Mouse (Mus musculus) CH12.LX (cell line): Measurements from ENCODE around the gene Oprm1. TPM values are rescaled to one million over a fixed set of nuclear protein-coding genes. Genes with fewer than 3 reads are reported as not detected.

Experiments used
- DNase-seq: peaks from one replicate; pipeline ENCODE4 v3.0.0-alpha.2; 2013; ENCODE audit errors: extremely low read depth
- H3K27ac ChIP-seq: 2 replicates; pipeline ENCODE4 v1.5.1; 2012; ENCODE audit warnings: low read depth, mild to moderate bottlenecking, control low read depth, moderate library complexity; ENCODE audit not compliant: insufficient read depth
- H3K27me3 ChIP-seq: replicated peaks from 2 replicates; pipeline ENCODE3; 2012; ENCODE audit warnings: inconsistent platforms
- H3K36me3 ChIP-seq, 2 experiments: replicated peaks in 1 of 2; 2 replicates each; pipeline versions ENCODE3 to v1.6.1; 2012; ENCODE audit warnings: inconsistent platforms in 1 of 2, low read length in 1 of 2, mild to moderate bottlenecking in 1 of 2, mixed read lengths in 1 of 2, moderate library complexity in 1 of 2; ENCODE audit not compliant: control insufficient read depth in 1 of 2, insufficient read depth in 1 of 2
- H3K4me1 ChIP-seq, 2 experiments: 2 replicates each; pipeline ENCODE4 v1.6.1; 2012; ENCODE audit warnings: inconsistent platforms in 1 of 2, moderate library complexity in 1 of 2; ENCODE audit not compliant: insufficient read depth in 2 of 2, control insufficient read depth in 1 of 2
- H3K4me2 ChIP-seq: 2 replicates; pipeline ENCODE4 v1.6.1; 2012; ENCODE audit warnings: low read depth, mild to moderate bottlenecking, control low read depth; ENCODE audit not compliant: poor library complexity, insufficient read depth, severe bottlenecking
- H3K4me3 ChIP-seq, 3 experiments: fragments of 150-350 bp in 1 of 3; sonication (generic) in 1 of 3; replicated peaks in 1 of 3; 2 replicates each; pipeline versions ENCODE3 to v1.5.1; 2011 to 2012; ENCODE audit warnings: low read depth in 2 of 3, low read length in 2 of 3, mild to moderate bottlenecking in 2 of 3, moderate library complexity in 2 of 3, control low read depth in 1 of 3, improper control_type of control experiment in 1 of 3, inconsistent platforms in 1 of 3, mixed read lengths in 1 of 3; ENCODE audit not compliant: poor library complexity in 1 of 3
- H3K79me2 ChIP-seq: replicated peaks from 2 replicates; pipeline ENCODE4 v1.6.1; 2012; ENCODE audit warnings: mild to moderate bottlenecking, moderate library complexity; ENCODE audit not compliant: control insufficient read depth, poor library complexity, insufficient read depth, severe bottlenecking; ENCODE audit errors: extremely low read depth
- H3K9ac ChIP-seq: 2 replicates; pipeline ENCODE4 v1.6.1; 2012; ENCODE audit warnings: low read depth, mild to moderate bottlenecking, control low read depth, moderate library complexity; ENCODE audit not compliant: insufficient read depth
- H3K9me3 ChIP-seq: replicated peaks from 2 replicates; pipeline ENCODE3; 2012; ENCODE audit warnings: low read length, inconsistent platforms, mixed read lengths
- BHLHE40 ChIP-seq: IDR thresholded peaks from 2 replicates; pipeline ENCODE4 v1.6.1; 2011; ENCODE audit warnings: mild to moderate bottlenecking, low read depth, low read length, improper control_type of control experiment
- CHD1 ChIP-seq: IDR thresholded peaks from 2 replicates; pipeline ENCODE4 v1.6.1; 2012; ENCODE audit warnings: low read depth, low read length, improper control_type of control experiment, inconsistent platforms
- CTCF ChIP-seq, 2 experiments: IDR thresholded peaks in 1 of 2; conservative IDR thresholded peaks in 1 of 2; 2 replicates each; pipeline ENCODE4 v1.5.1; 2011 to 2012; ENCODE audit warnings: low read depth in 2 of 2, low read length in 2 of 2, improper control_type of control experiment in 1 of 2, inconsistent platforms in 1 of 2, mild to moderate bottlenecking in 1 of 2, moderate library complexity in 1 of 2
- ELF1 ChIP-seq: IDR thresholded peaks from 2 replicates; pipeline ENCODE4 v1.6.1; 2014; ENCODE audit warnings: low read depth, mild to moderate bottlenecking, inconsistent platforms, low read length, improper control_type of control experiment
- EP300 ChIP-seq: IDR thresholded peaks from 2 replicates; pipeline ENCODE4 v1.6.1; 2011; ENCODE audit warnings: low read length, improper control_type of control experiment
- ETS1 ChIP-seq: conservative IDR thresholded peaks from 2 replicates; pipeline ENCODE4 v1.6.1; 2012; ENCODE audit warnings: low read depth, mild to moderate bottlenecking, inconsistent platforms, low read length, improper control_type of control experiment, moderate library complexity
- GABPA ChIP-seq: IDR thresholded peaks from 2 replicates; pipeline ENCODE4 v1.6.1; 2012; ENCODE audit warnings: low read depth, low read length, improper control_type of control experiment, inconsistent platforms; ENCODE audit not compliant: insufficient replicate concordance
- HCFC1 ChIP-seq: IDR thresholded peaks from 2 replicates; pipeline ENCODE4 v1.6.1; 2012; ENCODE audit warnings: low read depth, mild to moderate bottlenecking, inconsistent platforms, low read length, improper control_type of control experiment
- IRF4 ChIP-seq: IDR thresholded peaks from 2 replicates; pipeline ENCODE4 v1.6.1; 2014; ENCODE audit warnings: low read depth, mild to moderate bottlenecking, inconsistent platforms, low read length, improper control_type of control experiment
- JUN ChIP-seq: IDR thresholded peaks from 2 replicates; pipeline ENCODE4 v1.6.1; 2011; ENCODE audit warnings: low read depth, mild to moderate bottlenecking, low read length, improper control_type of control experiment, moderate library complexity; ENCODE audit not compliant: insufficient read depth
- JUND ChIP-seq: conservative IDR thresholded peaks from 2 replicates; pipeline ENCODE4 v1.6.1; 2011; ENCODE audit warnings: low read depth, low read length, improper control_type of control experiment
- KAT2A ChIP-seq: IDR thresholded peaks from 2 replicates; pipeline ENCODE4 v1.6.1; 2012; ENCODE audit warnings: low read length, improper control_type of control experiment, inconsistent platforms; ENCODE audit not compliant: insufficient replicate concordance
- MAFK ChIP-seq: IDR thresholded peaks from 2 replicates; pipeline ENCODE4 v1.6.1; 2011; ENCODE audit warnings: low read length, improper control_type of control experiment; ENCODE audit not compliant: insufficient replicate concordance
- MEF2A ChIP-seq: IDR thresholded peaks from 2 replicates; pipeline ENCODE4 v1.6.1; 2014; ENCODE audit warnings: low read depth, mild to moderate bottlenecking, inconsistent platforms, low read length, improper control_type of control experiment, borderline replicate concordance
- MXI1 ChIP-seq: IDR thresholded peaks from 2 replicates; pipeline ENCODE4 v1.6.1; 2011; ENCODE audit warnings: mild to moderate bottlenecking, low read depth, low read length, improper control_type of control experiment
- MYC ChIP-seq: IDR thresholded peaks from 2 replicates; pipeline ENCODE4 v1.6.1; 2011; ENCODE audit warnings: low read depth, mild to moderate bottlenecking, improper control_type of control experiment, low read length
- NELFE ChIP-seq: IDR thresholded peaks from 2 replicates; pipeline ENCODE4 v1.6.1; 2011; ENCODE audit warnings: low read depth, low read length, improper control_type of control experiment
- PAX5 ChIP-seq: IDR thresholded peaks from 2 replicates; pipeline ENCODE4 v1.6.1; 2012; ENCODE audit warnings: low read length, inconsistent platforms, mixed read lengths
- RAD21 ChIP-seq: IDR thresholded peaks from 2 replicates; pipeline ENCODE4 v1.6.1; 2011; ENCODE audit warnings: low read depth, mild to moderate bottlenecking, low read length, improper control_type of control experiment, moderate library complexity
- RCOR1 ChIP-seq: conservative IDR thresholded peaks from 2 replicates; pipeline ENCODE4 v1.6.1; 2012; ENCODE audit warnings: low read depth, mild to moderate bottlenecking, inconsistent platforms, low read length, improper control_type of control experiment
- SIN3A ChIP-seq: IDR thresholded peaks from 2 replicates; pipeline ENCODE4 v1.6.1; 2012; ENCODE audit warnings: low read length, improper control_type of control experiment, inconsistent platforms
- TBP ChIP-seq: conservative IDR thresholded peaks from 2 replicates; pipeline ENCODE4 v1.6.1; 2011; ENCODE audit warnings: low read depth, low read length, improper control_type of control experiment
- USF2 ChIP-seq: conservative IDR thresholded peaks from 2 replicates; pipeline ENCODE4 v1.6.1; 2011; ENCODE audit warnings: low read depth, low read length, improper control_type of control experiment
- ZC3H11A ChIP-seq: IDR thresholded peaks from 2 replicates; pipeline ENCODE4 v1.6.1; 2012; ENCODE audit warnings: low read depth, mild to moderate bottlenecking, inconsistent platforms, low read length, improper control_type of control experiment
- ZKSCAN1 ChIP-seq: IDR thresholded peaks from 2 replicates; pipeline ENCODE4 v1.6.1; 2012; ENCODE audit warnings: low read depth, inconsistent platforms, low read length, improper control_type of control experiment, borderline replicate concordance
- ZMIZ1 ChIP-seq: IDR thresholded peaks from 2 replicates; pipeline ENCODE4 v1.6.1; 2012; ENCODE audit warnings: low read depth, mild to moderate bottlenecking, inconsistent platforms, low read length, improper control_type of control experiment
- dilution Hi-C: fragments of 300-500 bp; cut with MboI; formaldehyde crosslinking; loops from 2 replicates; pipeline ENCODE4 v1.14.3; 2020; ENCODE audit warnings: low sequenced_read_pairs; ENCODE audit not compliant: extremely low pct_unique_long_range_greater_than_20kb, extremely low pct_ligation_motif_present
- in situ Hi-C: fragments of 300-500 bp; cut with MboI; formaldehyde crosslinking; loops from 3 replicates; pipeline ENCODE4 v1.14.3; 2019; ENCODE audit warnings: low sequenced_read_pairs, low pct_ligation_motif_present, low pct_unique_long_range_greater_than_20kb, mixed read lengths
- polyA plus RNA-seq: library from polyadenylated mRNA; unstranded; fragments of >175 nt; gene quantifications from 2 replicates; pipeline ENCODE4 v1.2.1, GENCODE M21; 2012; ENCODE audit warnings: low read depth; ENCODE audit not compliant: insufficient read length
- total RNA-seq, 2 experiments: library from RNA; depleted of rRNA; stranded (reverse); fragments of 300-350 nt in 1 of 2; fragments of >200 nt in 1 of 2; gene quantifications; 2 replicates each; pipeline ENCODE4 v1.2.3; 2012 to 2014

Oprm1 gene
- total and polyA plus RNA-seq, 3 experiments = not detected

- in situ Hi-C loops = no loop called here
- TF ChIP-seq RCOR1 (no peak), CHD1 (no peak), ZMIZ1 (no peak)
Measured at GRCm38 (mm10) chr10:6928905-6929304, 170.6 kb downstream of the Oprm1 start.

GRCm38 (mm10) chr10:6930398-6930797 is 172.1 kb downstream of the Oprm1 start:
- DNase-seq = no peak
- Histone ChIP-seq H3K4me1 (peaks cover 0 to 29% of the 10 kb centered on the region in 2 experiments; a peak in 2 of 4 replicates), H3K9me3 (no peaks in the 10 kb centered on the region), H3K4me3 (no peak overlapping the region), H3K79me2 (no peaks in the 10 kb centered on the region), H3K9ac (no peak overlapping the region), H3K27ac (no peak overlapping the region), H3K36me3 (no peaks in the 10 kb centered on the region), H3K27me3 (no peaks in the 10 kb centered on the region), H3K4me2 (no peak overlapping the region)
- TF ChIP-seq MAFK (no peak), MXI1 (no peak), KAT2A (no peak), CHD1 (no peak), HCFC1 (no peak), MEF2A (no peak), USF2 (no peak), GABPA (no peak), ZKSCAN1 (no peak)
- dilution Hi-C loops = no loop called here
- in situ Hi-C loops = no loop called here

More at GRCm38 (mm10) chr10:6928905-6929304, 170.6 kb downstream of the Oprm1 start:
- H3K4me1 ChIP-seq = peaks cover 0 to 19% of the 10 kb centered on the region in 2 experiments; a peak in 2 of 4 replicates
- H3K9me3 ChIP-seq = no peaks in the 10 kb centered on the region
- no peak overlapping the region for H3K9ac ChIP-seq
- no peak overlapping the region for H3K27ac ChIP-seq
- H3K4me2 ChIP-seq = no peak overlapping the region
- no peaks in the 10 kb centered on the region for H3K27me3 ChIP-seq
- H3K4me3 ChIP-seq = no peak overlapping the region
- dilution Hi-C loops = no loop called here
- no peaks in the 10 kb centered on the region for H3K36me3 ChIP-seq
- no peak for DNase-seq
- no peaks in the 10 kb centered on the region for H3K79me2 ChIP-seq

GRCm38 (mm10) chr10:6930889-6931288 is 172.6 kb downstream of the Oprm1 start:
- Histone ChIP-seq H3K27me3 (no peaks in the 10 kb centered on the region), H3K4me2 (no peak overlapping the region), H3K79me2 (no peaks in the 10 kb centered on the region), H3K36me3 (no peaks in the 10 kb centered on the region), H3K9ac (no peak overlapping the region), H3K27ac (no peak overlapping the region), H3K4me3 (no peak overlapping the region), H3K4me1 (peaks cover 0 to 34% of the 10 kb centered on the region in 2 experiments; a peak in 2 of 4 replicates), H3K9me3 (no peaks in the 10 kb centered on the region)
- no peak for DNase-seq
- dilution Hi-C loops = no loop called here
- TF ChIP-seq CHD1 = no peak
- TF ChIP-seq TBP = no peak
- no peak for TF ChIP-seq CTCF (conservative IDR thresholded peaks at IDR 0.05 in 1 of 2, IDR thresholded peaks at IDR 0.05 in 1 of 2; ENCODE audit: low read depth in 2 of 2, low read length in 2 of 2)
- TF ChIP-seq NELFE = no peak
- no peak for TF ChIP-seq RAD21
- TF ChIP-seq JUND = no peak
- TF ChIP-seq SIN3A = no peak
- TF ChIP-seq ZMIZ1 = no peak
- no peak for TF ChIP-seq ZC3H11A
- no peak for TF ChIP-seq BHLHE40
- no peak for TF ChIP-seq PAX5
- no peak for TF ChIP-seq MXI1
- no peak for TF ChIP-seq EP300
- TF ChIP-seq ETS1 = no peak
- TF ChIP-seq IRF4 = no peak
- no peak for TF ChIP-seq ELF1
- TF ChIP-seq MYC = no peak
- TF ChIP-seq GABPA = no peak
- TF ChIP-seq JUN = no peak
- TF ChIP-seq MAFK = no peak
- in situ Hi-C loops = no loop called here
